Mouse (Mus musculus) heart, embryonic 16.5 days (tissue): ENCODE data around the gene Zfp651. TPM values are rescaled to one million over a fixed set of nuclear protein-coding genes. Genes with fewer than 3 reads are reported as not detected.

Experiments used
- ATAC-seq: fragments of 200-750 bp; cut with Nextera tagmentation; replicated peaks from 2 replicates; pipeline ENCODE4 v1.8.0; 2017; ENCODE audit warnings: moderate number of reproducible peaks; ENCODE audit not compliant: insufficient read depth, low FRiP score; ENCODE audit errors: extremely low read depth
- H3K27ac ChIP-seq: fragments of 300-500 bp; sonication (generic); 2 replicates; pipeline ENCODE4 v1.5.1; 2014; ENCODE audit warnings: mild to moderate bottlenecking, low read length, control low read depth, moderate library complexity
- H3K27me3 ChIP-seq: fragments of 300-500 bp; sonication (generic); 2 replicates; pipeline ENCODE4 v1.6.1; 2014; ENCODE audit warnings: low read length, mixed read lengths; ENCODE audit not compliant: control insufficient read depth, insufficient read depth
- H3K36me3 ChIP-seq: fragments of 300-500 bp; sonication (generic); 2 replicates; pipeline ENCODE4 v1.6.1; 2014; ENCODE audit not compliant: control insufficient read depth, insufficient read depth
- H3K4me1 ChIP-seq: fragments of 300-500 bp; sonication (generic); 2 replicates; pipeline ENCODE4 v1.6.1; 2014; ENCODE audit warnings: low read length, mixed read lengths; ENCODE audit not compliant: control insufficient read depth, insufficient read depth
- H3K4me2 ChIP-seq: fragments of 300-500 bp; sonication (generic); 2 replicates; pipeline ENCODE4 v1.6.1; 2014; ENCODE audit warnings: low read depth, mild to moderate bottlenecking, control low read depth, low read length
- H3K4me3 ChIP-seq: fragments of 300-500 bp; sonication (generic); 2 replicates; pipeline ENCODE4 v1.5.1; 2014; ENCODE audit warnings: mild to moderate bottlenecking, control low read depth, low read length
- H3K9ac ChIP-seq: fragments of 300-500 bp; sonication (generic); 2 replicates; pipeline ENCODE4 v1.6.1; 2014; ENCODE audit warnings: low read length, control low read depth
- H3K9me3 ChIP-seq: fragments of 300-500 bp; sonication (generic); replicated peaks from 2 replicates; pipeline ENCODE4 v1.6.1; 2016; ENCODE audit warnings: low read length; ENCODE audit not compliant: control insufficient read depth
- WGBS: fragments of 180-500 bp; shearing (Covaris S2); extraction: QIAGEN DNeasy Blood & Tissue Kit; methylation state at CpG from one replicate; pipeline ENCODE4 v1.1.7; 2014; 5-methylcytosine and 5-hydroxymethylcytosine counted together
- polyA plus RNA-seq: library from polyadenylated mRNA; unstranded; fragments of >200 nt; fragmentation: Nextera tagmentation; extraction: Ambion mirVana; gene quantifications from 2 replicates; pipeline ENCODE4 v1.2.1, GENCODE M21; 2015

The Zfp651 gene
- polyA plus RNA-seq, 1 experiment from 2014 or later, result 15.8 TPM

GRCm38 (mm10) chr9:121810081-121810821, 51.1 kb downstream of the Zfp651 start:
- Histone ChIP-seq H3K4me2 (no peak overlapping the region), H3K9me3 (no peaks in the 10 kb centered on the region), H3K4me1 (peaks cover 6% of the 10 kb centered on the region), H3K27me3 (no peaks in the 10 kb centered on the region), H3K4me3 (no peak overlapping the region), H3K36me3 (no peaks in the 10 kb centered on the region), H3K27ac (no peak overlapping the region), H3K9ac (no peak overlapping the region)
- WGBS, result 32% methylated on average over 15 of the region's 15 CpGs
- peak; percentile 55; the same call in 1 of the 2 replicates for ATAC-seq

- peaks cover 3% of the 10 kb centered on the region for H3K4me1 ChIP-seq
- H3K9me3 ChIP-seq, result no peaks in the 10 kb centered on the region
- ATAC-seq, result no peak
- H3K9ac ChIP-seq, result no peak overlapping the region
- H3K4me3 ChIP-seq, result no peak overlapping the region
- no peak overlapping the region for H3K4me2 ChIP-seq
- H3K27me3 ChIP-seq, result no peaks in the 10 kb centered on the region
- no peak overlapping the region for H3K27ac ChIP-seq
- 31% methylated on average over 6 of the region's 6 CpGs for WGBS
- no peaks in the 10 kb centered on the region for H3K36me3 ChIP-seq
These were observed 56.1 kb downstream of the Zfp651 start for GRCm38 (mm10) chr9:121815183-121815582.

GRCm38 (mm10) chr9:121819073-121819770, 60.1 kb downstream of the Zfp651 start:
- 79% methylated on average over 9 of the region's 9 CpGs for WGBS
- Histone ChIP-seq H3K27ac (no peak overlapping the region), H3K9ac (no peak overlapping the region), H3K36me3 (no peaks in the 10 kb centered on the region), H3K9me3 (no peaks in the 10 kb centered on the region), H3K4me2 (no peak overlapping the region), H3K4me1 (no peaks in the 10 kb centered on the region), H3K27me3 (no peaks in the 10 kb centered on the region), H3K4me3 (no peak overlapping the region)
- no peak for ATAC-seq

GRCm38 (mm10) chr9:121819771-121820471, 60.8 kb downstream of the Zfp651 start:
- Histone ChIP-seq H3K4me2 (no peak overlapping the region), H3K4me1 (no peaks in the 10 kb centered on the region), H3K27ac (no peak overlapping the region), H3K36me3 (no peaks in the 10 kb centered on the region), H3K9ac (no peak overlapping the region), H3K9me3 (no peaks in the 10 kb centered on the region), H3K27me3 (no peaks in the 10 kb centered on the region), H3K4me3 (no peak overlapping the region)
- no peak; the same call in 1 of the 2 replicates for ATAC-seq
- 41% methylated on average over 7 of the region's 7 CpGs for WGBS

- H3K9me3 ChIP-seq, result no peaks in the 10 kb centered on the region
- 76% methylated on average over 5 of the region's 5 CpGs for WGBS
- H3K27me3 ChIP-seq, result no peaks in the 10 kb centered on the region
- H3K9ac ChIP-seq, result no peak overlapping the region
- no peak for ATAC-seq
- H3K4me1 ChIP-seq, result no peaks in the 10 kb centered on the region
- no peak overlapping the region for H3K27ac ChIP-seq
- no peaks in the 10 kb centered on the region for H3K36me3 ChIP-seq
- no peak overlapping the region for H3K4me3 ChIP-seq
- no peak overlapping the region for H3K4me2 ChIP-seq
These were observed 61.6 kb downstream of the Zfp651 start for GRCm38 (mm10) chr9:121820765-121821164.

Other genes with a start within 250 kb of the Zfp651 start
- gene Lyzl4, start 117.2 kb upstream of the Zfp651 start, polyA plus RNA-seq, result 0.29 TPM in 1 of 2 replicates, not detected in the other
- gene Vipr1, start 116.6 kb upstream of the Zfp651 start, polyA plus RNA-seq, result 0.22 and 0.45 TPM in 2 replicates
- gene Sec22c, start 53.8 kb upstream of the Zfp651 start, polyA plus RNA-seq, result 5.3 and 5.4 TPM in 2 replicates
- gene Ss18l2, start 49.0 kb upstream of the Zfp651 start, polyA plus RNA-seq, result 172 and 177 TPM in 2 replicates
- gene Nktr, start 40.2 kb upstream of the Zfp651 start, polyA plus RNA-seq, result 42.5 and 45.3 TPM in 2 replicates
- 6.5 and 6.8 TPM in 2 replicates for gene Klhl40, start 18.3 kb downstream of the Zfp651 start, polyA plus RNA-seq
- gene Hhatl, start 33.2 kb downstream of the Zfp651 start, polyA plus RNA-seq, result 23.8 and 25.3 TPM in 2 replicates
- 0.34 and 0.42 TPM in 2 replicates for gene Ccdc13, start 80.1 kb downstream of the Zfp651 start, polyA plus RNA-seq
- 214 and 262 TPM in 2 replicates for gene Higd1a, start 99.0 kb downstream of the Zfp651 start, polyA plus RNA-seq
- 2.1 and 2.2 TPM in 2 replicates for gene Ackr2, start 139.0 kb downstream of the Zfp651 start, polyA plus RNA-seq
- gene Cyp8b1, start 157.0 kb downstream of the Zfp651 start, polyA plus RNA-seq, result 0.13 TPM in 1 of 2 replicates, not detected in the other
- gene Fam198a, start 191.7 kb downstream of the Zfp651 start, polyA plus RNA-seq, result 1.6 and 1.8 TPM in 2 replicates
- 12.5 and 13.0 TPM in 2 replicates for gene Pomgnt2, start 237.8 kb downstream of the Zfp651 start, polyA plus RNA-seq